Mouse (Mus musculus): ENCODE data around the gene Fancc.

DNA sequence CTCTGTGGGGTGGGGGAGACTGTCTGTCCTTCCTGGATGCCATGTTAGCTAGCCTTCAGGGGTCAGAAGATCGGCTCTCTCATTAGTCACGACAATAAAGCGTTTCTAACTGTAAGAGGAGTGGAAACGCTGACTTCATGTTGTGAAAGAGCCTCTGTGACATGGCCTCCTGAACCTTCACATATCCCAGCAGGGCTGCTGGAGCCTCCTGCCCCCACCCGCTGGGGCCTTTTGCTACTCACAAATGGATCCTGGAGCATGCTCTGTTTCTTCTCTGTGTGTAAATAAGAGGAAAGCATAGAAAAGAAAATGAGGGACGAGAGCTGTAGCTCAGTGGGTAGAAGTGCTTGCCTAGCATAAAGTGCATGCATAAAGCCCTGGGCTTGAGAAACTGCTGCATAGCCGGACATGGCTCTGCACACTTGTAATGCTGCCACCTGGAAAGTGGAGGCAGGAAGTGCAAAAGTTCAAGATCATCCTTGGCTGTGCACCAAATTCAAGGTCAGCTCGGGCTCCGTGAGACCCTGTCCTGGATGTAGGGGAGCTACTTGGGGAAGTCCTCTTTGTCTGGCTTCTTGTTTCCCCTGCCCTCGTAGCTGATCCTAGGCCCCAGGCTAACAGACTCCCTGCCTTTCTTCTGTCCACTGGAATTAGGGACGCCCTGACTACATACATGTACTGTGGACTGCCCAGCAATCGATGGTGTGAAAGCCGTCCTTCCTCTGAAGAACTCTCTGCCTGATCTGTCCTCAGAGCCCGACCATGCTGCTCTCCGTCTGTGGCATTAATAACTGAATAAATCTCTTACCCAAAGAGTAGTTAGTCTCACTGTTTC is 202.5 kb downstream of the Fancc start:
- TF ChIP-seq CTCF (IDR thresholded peaks at IDR 0.05; ENCODE audit: insufficient read depth, low read length) (no peak), POLR2A (IDR thresholded peaks at IDR 0.05; ENCODE audit: borderline replicate concordance, extremely low read depth, low read depth, low read length) (no peak)
